Mouse (Mus musculus) bone marrow, adult 2 months (tissue): ENCODE data around the gene Meig1.

Experiments used
- CTCF ChIP-seq: fragments of 200-500 bp; IDR thresholded peaks from 2 replicates; pipeline ENCODE4 v1.5.1; 2011; ENCODE audit warnings: low read length, control low read depth; ENCODE audit not compliant: control insufficient read depth, insufficient read depth
- POLR2A ChIP-seq: fragments of 200-500 bp; IDR thresholded peaks from 2 replicates; pipeline ENCODE4 v1.6.1; 2011; ENCODE audit warnings: low read depth, mild to moderate bottlenecking, control low read depth, low read length, borderline replicate concordance; ENCODE audit not compliant: control insufficient read depth

DNA sequence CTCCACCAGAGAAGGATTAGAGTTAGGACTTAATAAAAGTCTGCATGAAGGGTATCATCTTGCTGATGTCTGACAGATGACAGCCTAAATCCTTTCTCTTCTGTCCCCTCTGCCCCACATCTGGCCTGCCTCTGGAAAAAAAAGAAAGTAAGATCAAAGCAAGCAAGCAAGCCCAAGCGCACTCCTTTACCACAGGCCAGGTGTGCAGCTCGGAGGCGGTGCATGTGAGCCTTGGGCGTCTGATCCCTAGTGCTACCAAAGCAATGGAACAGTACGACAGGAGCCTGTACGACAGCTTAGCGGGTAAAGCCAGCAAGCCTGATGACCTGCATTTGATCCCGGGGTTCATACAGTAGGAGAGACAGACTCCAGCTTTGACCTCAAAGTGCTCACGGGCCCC, 8.5 kb upstream of the Meig1 start:
- TF ChIP-seq CTCF = no peak
- TF ChIP-seq POLR2A = no peak
